Mouse (Mus musculus) hindbrain, embryonic 11.5 days (tissue): ENCODE measurements at regions not wholly inside any gene's neighbourhood (a gene's known extent, or its start where the extent isn't known, plus 50 kb on each side); places are given as distances from the start of the nearest gene placed in this dataset.

Experiments
- ATAC-seq: fragments of 200-750 bp; cut with Nextera tagmentation; 2 replicates; pipeline ENCODE4 v1.8.0; 2017; ENCODE audit warnings: mild to moderate bottlenecking, moderate TSS enrichment, moderate library complexity; ENCODE audit not compliant: low FRiP score
- DNase-seq: peaks from one replicate; pipeline ENCODE4 v3.0.0-alpha.2; 2015; ENCODE audit warnings: low spot score
- H3K27ac ChIP-seq: fragments of 300-500 bp; sonication (generic); 2 replicates; pipeline ENCODE4 v1.5.1; 2014; ENCODE audit warnings: mild to moderate bottlenecking, low read depth, low read length
- H3K27me3 ChIP-seq: fragments of 300-500 bp; sonication (generic); 2 replicates; pipeline ENCODE4 v1.6.1; 2014; ENCODE audit warnings: mild to moderate bottlenecking, low read length, moderate library complexity, mixed read lengths; ENCODE audit not compliant: control insufficient read depth, insufficient read depth
- H3K36me3 ChIP-seq: fragments of 300-500 bp; sonication (generic); 2 replicates; pipeline ENCODE4 v1.6.1; 2014; ENCODE audit warnings: mild to moderate bottlenecking, low read length, moderate library complexity, mixed read lengths; ENCODE audit not compliant: control insufficient read depth, insufficient read depth
- H3K4me1 ChIP-seq: fragments of 300-500 bp; sonication (generic); replicated peaks from 2 replicates; pipeline ENCODE4 v1.6.1; 2014; ENCODE audit warnings: low read length, mixed read lengths; ENCODE audit not compliant: control insufficient read depth, insufficient read depth
- H3K4me2 ChIP-seq: fragments of 300-500 bp; sonication (generic); replicated peaks from 2 replicates; pipeline ENCODE4 v1.6.1; 2014; ENCODE audit warnings: mild to moderate bottlenecking, low read depth, low read length
- H3K4me3 ChIP-seq: fragments of 300-500 bp; sonication (generic); 2 replicates; pipeline ENCODE4 v1.5.1; 2014; ENCODE audit warnings: low read depth, low read length
- H3K9ac ChIP-seq: fragments of 300-500 bp; sonication (generic); 2 replicates; pipeline ENCODE4 v1.6.1; 2014; ENCODE audit warnings: low read depth, low read length
- H3K9me3 ChIP-seq: fragments of 300-500 bp; sonication (generic); 2 replicates; pipeline ENCODE4 v1.6.1; 2016; ENCODE audit warnings: low read length; ENCODE audit not compliant: control insufficient read depth
- WGBS: fragments of 180-500 bp; shearing (Covaris S2); extraction: QIAGEN DNeasy Blood & Tissue Kit; methylation state at CpG from one replicate; pipeline ENCODE4 v1.1.7; 2014; 5-methylcytosine and 5-hydroxymethylcytosine counted together

DNA sequence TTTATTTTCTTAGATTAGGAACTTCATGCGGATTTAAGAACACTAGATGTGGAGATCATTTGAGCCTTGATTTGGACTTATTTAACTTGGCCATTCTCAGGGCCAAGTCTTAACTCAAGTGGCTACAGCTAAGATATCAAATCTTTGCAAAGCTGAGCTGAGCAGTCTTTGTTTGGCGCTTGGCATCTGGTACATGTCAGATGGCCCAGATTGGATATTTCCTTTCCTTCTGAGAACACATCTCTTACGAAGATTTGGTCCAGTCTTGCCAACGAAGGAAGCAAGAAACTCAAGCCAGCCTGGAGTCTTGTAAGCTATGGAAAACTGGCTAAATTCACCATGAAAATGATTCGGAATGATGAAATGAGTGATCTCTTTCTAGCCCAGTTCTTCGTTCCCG, 59.1 kb upstream of the Cdc42ep3 start:
- Histone ChIP-seq H3K4me2 (no peak overlapping the region), H3K9me3 (no peaks in the 10 kb centered on the region), H3K36me3 (no peaks in the 10 kb centered on the region), H3K4me3 (no peak overlapping the region), H3K4me1 (no peaks in the 10 kb centered on the region), H3K27ac (no peak overlapping the region), H3K27me3 (no peaks in the 10 kb centered on the region), H3K9ac (no peak overlapping the region)
- ATAC-seq = no peak
- DNase-seq = no peak
- 88% methylated on average over 7 of the region's 7 CpGs for WGBS

DNA sequence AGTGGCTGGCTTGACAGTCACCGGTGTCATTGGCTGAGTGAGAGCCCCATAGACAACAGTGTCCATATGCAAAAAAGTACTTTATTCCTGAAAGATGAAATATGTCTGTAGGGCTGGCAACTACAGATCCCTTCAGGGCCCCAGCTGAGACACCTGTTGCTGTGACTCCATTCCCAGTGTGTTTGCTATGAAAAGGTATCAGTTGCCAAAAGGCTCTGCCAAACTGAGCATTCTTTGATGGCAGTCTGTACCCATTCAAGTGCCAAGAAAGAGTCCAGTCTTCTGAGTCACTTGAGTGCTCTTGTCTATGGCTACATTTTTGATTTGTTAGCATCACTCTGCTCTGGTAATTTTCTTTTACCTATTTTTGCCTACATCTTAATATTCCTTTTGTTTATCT, 63.1 kb upstream of the Cdc42ep3 start:
- ATAC-seq = no peak
- Histone ChIP-seq H3K4me3 (no peak overlapping the region), H3K36me3 (no peaks in the 10 kb centered on the region), H3K9ac (no peak overlapping the region), H3K9me3 (no peaks in the 10 kb centered on the region), H3K27me3 (no peaks in the 10 kb centered on the region), H3K4me1 (no peaks in the 10 kb centered on the region), H3K27ac (no peak overlapping the region), H3K4me2 (no peak overlapping the region)
- DNase-seq = no peak
- 81% methylated on average over 1 of the region's 1 CpGs for WGBS

DNA sequence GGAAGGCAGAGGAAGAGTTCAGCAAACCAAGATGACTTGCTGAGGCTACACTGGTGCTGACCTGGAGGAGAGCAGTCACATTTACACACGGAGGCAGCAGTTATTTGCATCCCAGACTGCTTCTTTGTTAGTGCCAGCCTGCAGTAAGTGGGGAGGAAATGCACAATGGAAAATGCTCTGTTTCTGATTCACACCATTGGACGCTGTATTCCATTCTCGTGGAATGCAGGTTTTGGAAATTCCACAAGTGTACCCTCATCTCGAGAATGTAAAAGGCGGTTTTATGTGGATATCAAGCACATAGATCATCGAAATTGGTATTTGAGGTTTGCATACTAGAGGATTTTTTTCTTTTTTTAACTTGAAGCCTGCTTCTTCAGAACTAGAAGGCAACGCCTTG, 66.7 kb upstream of the Cdc42ep3 start:
- Histone ChIP-seq H3K9ac (no peak overlapping the region), H3K9me3 (no peaks in the 10 kb centered on the region), H3K4me2 (no peak overlapping the region), H3K4me1 (no peaks in the 10 kb centered on the region), H3K4me3 (no peak overlapping the region), H3K27me3 (no peaks in the 10 kb centered on the region), H3K36me3 (no peaks in the 10 kb centered on the region), H3K27ac (no peak overlapping the region)
- DNase-seq (no peak), ATAC-seq (no peak)
- 77% methylated on average over 7 of the region's 7 CpGs for WGBS

DNA sequence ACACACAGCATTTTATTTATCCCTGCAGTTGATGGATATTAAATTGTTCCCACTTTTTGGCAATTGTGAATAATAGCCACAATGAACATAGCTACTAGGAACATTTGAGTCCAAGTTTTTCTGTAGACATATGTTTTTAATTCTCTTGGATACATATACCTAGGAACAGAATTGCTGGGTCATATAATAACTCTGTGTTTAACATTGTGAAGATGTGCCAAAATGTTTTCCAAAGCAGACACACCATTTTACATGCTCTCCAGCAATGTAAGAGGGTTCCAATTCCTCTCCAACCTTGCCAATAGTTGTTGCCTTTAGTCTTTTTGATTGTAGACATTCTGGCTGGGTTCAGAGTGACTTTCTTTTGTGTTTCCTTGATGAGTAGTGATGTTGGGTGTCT, 84.3 kb upstream of the Cdc42ep3 start:
- Histone ChIP-seq H3K9ac (no peak overlapping the region), H3K4me1 (no peaks in the 10 kb centered on the region), H3K4me2 (no peak overlapping the region), H3K36me3 (no peaks in the 10 kb centered on the region), H3K9me3 (no peaks in the 10 kb centered on the region), H3K27ac (no peak overlapping the region), H3K27me3 (no peaks in the 10 kb centered on the region), H3K4me3 (no peak overlapping the region)
- DNase-seq (no peak), ATAC-seq (no peak)

DNA sequence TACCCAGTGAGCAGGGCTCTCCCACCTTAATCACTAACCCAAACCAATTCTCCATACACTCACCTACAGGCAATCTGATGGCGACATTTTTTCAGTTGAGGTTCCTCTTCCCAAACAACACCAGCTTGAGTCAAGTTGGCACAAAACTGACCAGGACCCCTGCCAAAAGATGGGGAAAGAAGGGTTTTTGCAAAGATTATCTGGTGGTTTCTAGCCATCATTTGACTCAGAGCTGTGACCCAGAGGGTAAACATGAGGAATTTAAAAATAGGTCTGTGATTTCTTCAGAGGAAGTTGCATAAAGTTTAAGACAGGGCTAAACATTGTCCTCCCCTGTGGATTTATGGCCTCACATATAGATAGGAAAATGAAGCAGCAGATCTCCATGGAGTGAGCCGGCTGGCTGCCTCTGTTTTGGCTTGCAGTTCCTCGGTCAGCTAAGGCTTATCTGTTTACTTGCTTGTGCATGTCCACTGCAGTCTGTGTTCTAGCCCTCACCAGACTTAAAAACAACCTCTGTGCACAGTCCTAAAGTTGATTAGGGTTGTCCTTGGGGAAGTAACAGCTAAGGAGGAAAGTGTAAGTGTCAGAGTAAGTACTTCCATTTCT, 87.7 kb upstream of the Cdc42ep3 start:
- H3K36me3 ChIP-seq = no peaks in the 10 kb centered on the region
- H3K27ac ChIP-seq = no peak overlapping the region
- H3K4me2 ChIP-seq = no peak overlapping the region
- DNase-seq (no peak), ATAC-seq (no peak)
- 83% methylated on average over 3 of the region's 3 CpGs for WGBS
- no peaks in the 10 kb centered on the region for H3K9me3 ChIP-seq
- no peak overlapping the region for H3K4me3 ChIP-seq
- H3K27me3 ChIP-seq = no peaks in the 10 kb centered on the region
- H3K4me1 ChIP-seq = no peaks in the 10 kb centered on the region
- no peak overlapping the region for H3K9ac ChIP-seq

DNA sequence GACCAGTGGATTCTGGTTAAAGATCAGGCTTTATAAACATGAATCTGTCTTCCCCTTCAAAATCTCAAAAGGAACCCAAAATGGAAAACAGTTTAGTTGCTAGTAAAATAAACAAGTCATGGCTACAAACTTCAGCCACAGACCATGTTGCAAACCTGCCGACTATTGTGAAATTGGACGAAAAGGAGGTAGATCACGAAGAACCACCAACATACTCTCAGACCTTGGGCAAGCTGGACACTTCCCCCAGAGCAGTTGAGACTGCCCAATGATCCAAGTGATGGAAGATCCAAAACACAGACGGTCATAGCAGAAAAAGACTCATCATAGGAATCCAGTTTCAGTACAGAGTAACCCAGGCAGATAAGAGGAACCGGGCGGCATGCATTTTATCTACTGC, 92.3 kb upstream of the Cdc42ep3 start:
- no peak overlapping the region for H3K9ac ChIP-seq
- H3K27ac ChIP-seq = no peak overlapping the region
- no peaks in the 10 kb centered on the region for H3K36me3 ChIP-seq
- H3K4me2 ChIP-seq = no peak overlapping the region
- 90% methylated on average over 6 of the region's 6 CpGs for WGBS
- H3K9me3 ChIP-seq = no peaks in the 10 kb centered on the region
- no peak for DNase-seq
- no peaks in the 10 kb centered on the region for H3K4me1 ChIP-seq
- H3K4me3 ChIP-seq = no peak overlapping the region
- no peaks in the 10 kb centered on the region for H3K27me3 ChIP-seq
- no peak for ATAC-seq

DNA sequence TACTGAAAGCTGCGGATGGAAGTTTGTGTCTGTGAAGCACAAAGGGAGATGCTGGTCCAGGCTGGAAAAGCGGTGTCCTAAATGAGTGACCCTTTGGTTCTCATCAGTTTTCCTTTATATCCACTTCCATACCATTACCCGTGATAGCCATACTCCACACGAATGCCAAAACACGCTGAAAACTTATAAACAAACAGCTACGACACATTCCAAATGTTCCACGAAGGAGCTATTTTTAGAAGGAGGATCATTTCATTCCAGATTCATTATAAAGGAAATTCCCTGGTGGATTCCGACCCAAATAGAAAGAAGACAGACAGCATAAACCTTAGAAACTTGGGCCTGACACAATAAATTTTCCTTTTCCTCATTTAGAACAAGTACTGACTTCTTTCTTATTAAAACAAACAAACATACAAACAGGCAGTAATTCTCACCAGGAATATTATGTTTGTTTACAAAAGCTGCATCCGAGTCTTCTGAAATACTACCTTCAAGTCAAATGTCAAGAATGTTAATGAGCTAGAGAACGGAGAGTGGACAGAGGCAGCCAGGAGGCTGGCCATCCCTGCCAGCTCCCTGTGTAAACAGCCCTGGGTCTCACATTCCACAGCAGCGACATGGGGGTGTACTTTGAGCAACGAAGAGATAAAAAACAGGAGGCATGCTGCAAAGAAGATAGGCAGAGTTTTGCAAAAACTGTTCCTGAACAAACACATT, 96.4 kb upstream of the Cdc42ep3 start:
- peaks cover 2% of the 10 kb centered on the region; the same call in 1 of the 2 replicates for H3K4me1 ChIP-seq
- no peak overlapping the region for H3K4me2 ChIP-seq
- H3K9ac ChIP-seq = no peak overlapping the region
- 44% methylated on average over 12 of the region's 12 CpGs for WGBS
- no peak overlapping the region for H3K4me3 ChIP-seq
- no peak overlapping the region for H3K27ac ChIP-seq
- H3K36me3 ChIP-seq = no peaks in the 10 kb centered on the region
- DNase-seq (peak; percentile 15), ATAC-seq (no peak)
- H3K27me3 ChIP-seq = no peaks in the 10 kb centered on the region
- H3K9me3 ChIP-seq = no peaks in the 10 kb centered on the region

DNA sequence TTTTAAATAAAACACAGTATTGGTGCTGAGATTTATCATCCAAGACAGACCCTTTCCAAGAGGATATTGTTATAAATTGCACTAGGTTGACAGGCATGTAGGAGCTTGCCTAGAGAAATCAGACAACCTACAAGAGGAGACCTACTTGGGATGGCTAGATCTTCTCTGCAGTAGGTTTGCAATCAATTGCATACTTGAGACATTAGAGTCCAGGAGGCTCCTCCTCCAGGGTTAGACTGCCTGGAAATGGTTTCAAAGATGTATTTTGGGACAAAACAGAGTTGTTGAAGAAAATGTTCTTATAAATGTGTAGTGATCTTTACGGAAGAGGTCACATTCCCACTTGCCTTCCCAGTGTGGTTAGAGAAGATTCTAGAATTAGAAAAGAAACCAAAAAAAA, 98.9 kb upstream of the Cdc42ep3 start:
- DNase-seq (no peak), ATAC-seq (no peak)
- Histone ChIP-seq H3K9me3 (no peaks in the 10 kb centered on the region), H3K9ac (no peak overlapping the region), H3K4me3 (no peak overlapping the region), H3K36me3 (no peaks in the 10 kb centered on the region), H3K4me1 (peaks cover 2% of the 10 kb centered on the region; the same call in 1 of the 2 replicates), H3K27me3 (no peaks in the 10 kb centered on the region), H3K4me2 (no peak overlapping the region), H3K27ac (no peak overlapping the region)
- 90% methylated on average over 1 of the region's 1 CpGs for WGBS

DNA sequence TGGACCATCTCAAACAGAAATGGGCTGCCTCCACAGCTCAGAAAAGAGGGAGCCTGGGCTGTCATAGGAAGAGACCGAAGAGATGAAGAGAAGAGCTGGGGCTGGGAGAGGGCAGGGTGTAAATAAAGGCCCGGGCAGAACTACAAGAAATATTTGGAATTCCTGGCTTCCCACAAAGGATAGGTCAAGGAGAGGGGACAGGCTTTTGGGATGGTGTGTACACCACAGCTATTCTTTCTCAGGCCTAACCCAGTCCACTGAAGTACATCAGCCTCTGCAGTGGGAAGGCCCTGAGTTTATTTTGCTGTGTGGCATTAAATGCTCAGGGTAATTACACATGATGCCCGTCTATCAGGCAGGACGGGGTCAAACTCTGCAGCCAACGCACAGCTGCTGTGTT, 99.6 kb upstream of the Cdc42ep3 start:
- no peaks in the 10 kb centered on the region for H3K36me3 ChIP-seq
- no peak overlapping the region for H3K4me2 ChIP-seq
- no peak for DNase-seq
- H3K4me1 ChIP-seq = peaks cover 2% of the 10 kb centered on the region; the same call in 1 of the 2 replicates
- no peak overlapping the region for H3K27ac ChIP-seq
- peak; percentile 22; the same call in 1 of the 2 replicates for ATAC-seq
- H3K4me3 ChIP-seq = no peak overlapping the region
- 24% methylated on average over 5 of the region's 5 CpGs for WGBS
- no peaks in the 10 kb centered on the region for H3K27me3 ChIP-seq
- H3K9ac ChIP-seq = no peak overlapping the region
- no peaks in the 10 kb centered on the region for H3K9me3 ChIP-seq
